In the genomic region with DNA sequence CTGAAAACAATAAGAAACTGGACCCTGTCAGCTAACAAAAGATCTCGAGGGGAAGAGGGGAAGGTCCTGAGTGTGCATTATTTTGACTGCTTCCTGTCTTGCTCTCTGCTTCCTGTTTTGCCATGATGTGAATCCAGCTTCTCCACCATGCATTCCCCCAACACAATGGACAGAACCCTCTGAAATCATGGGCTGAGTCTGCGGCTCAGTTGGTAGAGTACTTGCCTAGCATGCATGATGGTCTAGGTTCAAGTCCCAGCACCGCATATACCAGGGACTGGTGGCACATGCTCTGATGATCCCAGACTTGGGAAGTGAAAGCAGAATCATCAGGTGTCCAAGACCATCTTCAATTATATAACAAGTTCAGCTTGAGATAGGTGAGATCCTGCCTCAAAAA, we compare ENCODE assay signal across 15 mouse cellular contexts.
"Had no signal": no experiment of that assay in that cellular context is flagged by ENCODE, and none has a peak within 500 bp of the region (broad histone marks: within the 10 kb centered on the region; RNA-seq: fewer than 3 reads in every experiment).

No protein-coding gene starts in this region.

- H3K27me3 ChIP-seq: liver, embryonic 12.5 days; midbrain, embryonic 12.5 days; midbrain, embryonic 15.5 days; neural tube, embryonic 12.5 days; neural tube, embryonic 15.5 days had no signal

- H3K9me3 ChIP-seq: liver, embryonic 12.5 days; midbrain, embryonic 12.5 days; midbrain, embryonic 15.5 days; neural tube, embryonic 12.5 days; neural tube, embryonic 15.5 days had no signal

- DNase-seq: layer of hippocampus, postnatal 36 days; lung, embryonic 14.5 days; right cerebral cortex, adult 18-20 months; right cerebral cortex, postnatal 14 days; right cerebral cortex, postnatal 4 days; spleen, adult 18-20 months had no signal

- ATAC-seq: intestine, embryonic 16.5 days; liver, embryonic 12.5 days; lung, postnatal 0 days; midbrain, embryonic 15.5 days had no signal

- H3K4me1 ChIP-seq: midbrain, embryonic 15.5 days; neural tube, embryonic 12.5 days; neural tube, embryonic 15.5 days had no signal

- H3K4me3 ChIP-seq: left cerebral cortex, adult 2 months; liver, embryonic 12.5 days; midbrain, embryonic 12.5 days; midbrain, embryonic 15.5 days; neural tube, embryonic 12.5 days; neural tube, embryonic 15.5 days had no signal

- H3K27ac ChIP-seq: left cerebral cortex, adult 2 months; liver, embryonic 12.5 days; midbrain, embryonic 12.5 days; midbrain, embryonic 15.5 days; neural tube, embryonic 12.5 days; neural tube, embryonic 15.5 days; stomach, postnatal 0 days had no signal

- H3K36me3 ChIP-seq: liver, embryonic 12.5 days; midbrain, embryonic 12.5 days; midbrain, embryonic 15.5 days; neural tube, embryonic 12.5 days; neural tube, embryonic 15.5 days had no signal

- H3K4me2 ChIP-seq: liver, embryonic 12.5 days; lung, embryonic 14.5 days; midbrain, embryonic 12.5 days; midbrain, embryonic 15.5 days; neural tube, embryonic 12.5 days; neural tube, embryonic 15.5 days had no signal

- H3K9ac ChIP-seq: liver, embryonic 12.5 days; lung, embryonic 14.5 days; midbrain, embryonic 12.5 days; midbrain, embryonic 15.5 days; neural tube, embryonic 12.5 days; neural tube, embryonic 15.5 days had no signal
